Mouse (Mus musculus): ENCODE results near the gene Pts. TPM values are rescaled to one million over a fixed set of nuclear protein-coding genes. Genes with fewer than 3 reads are reported as not detected.

Gene Pts
- 83.2 TPM for polyA plus RNA-seq (2014; fragmentation: Illumina TruSeq; extraction: RNeasy Lipid Tissue Mini Kit (QIAGEN cat#74804); ENCODE audit: low read depth, low replicate concordance)

DNA sequence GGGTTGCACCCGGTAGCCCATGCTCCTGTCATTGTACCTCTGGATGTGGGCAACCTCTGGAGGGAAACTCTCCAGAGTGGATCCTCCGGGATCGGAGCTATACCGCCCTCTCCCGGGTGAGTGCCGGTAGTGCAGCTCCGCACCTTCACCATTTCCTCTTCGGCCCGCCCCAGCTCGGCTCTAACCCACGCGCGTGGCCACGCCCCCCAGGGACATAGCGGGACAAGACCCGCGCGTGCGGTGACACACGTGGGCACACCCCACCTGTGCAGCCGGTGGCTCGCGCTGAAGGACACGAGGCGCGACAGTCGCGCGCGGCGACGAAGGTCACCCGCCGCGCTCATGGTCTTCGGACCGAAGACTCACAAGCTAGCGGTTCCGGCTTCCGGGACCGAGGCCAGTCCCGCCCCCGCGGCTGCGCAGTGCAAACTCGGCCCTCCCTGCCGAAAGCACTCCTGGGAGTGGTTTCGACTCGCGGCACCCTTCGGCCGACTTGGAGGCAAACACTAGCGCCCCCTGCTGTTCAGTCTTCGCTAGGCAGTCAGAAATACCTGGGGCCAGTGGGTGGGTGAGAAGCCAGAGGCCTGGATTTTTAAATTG lies at the start of gene Pts:
TSS of gene Pts (minus strand) at position 432 of the 600 bp plus-strand sequence.

DNA sequence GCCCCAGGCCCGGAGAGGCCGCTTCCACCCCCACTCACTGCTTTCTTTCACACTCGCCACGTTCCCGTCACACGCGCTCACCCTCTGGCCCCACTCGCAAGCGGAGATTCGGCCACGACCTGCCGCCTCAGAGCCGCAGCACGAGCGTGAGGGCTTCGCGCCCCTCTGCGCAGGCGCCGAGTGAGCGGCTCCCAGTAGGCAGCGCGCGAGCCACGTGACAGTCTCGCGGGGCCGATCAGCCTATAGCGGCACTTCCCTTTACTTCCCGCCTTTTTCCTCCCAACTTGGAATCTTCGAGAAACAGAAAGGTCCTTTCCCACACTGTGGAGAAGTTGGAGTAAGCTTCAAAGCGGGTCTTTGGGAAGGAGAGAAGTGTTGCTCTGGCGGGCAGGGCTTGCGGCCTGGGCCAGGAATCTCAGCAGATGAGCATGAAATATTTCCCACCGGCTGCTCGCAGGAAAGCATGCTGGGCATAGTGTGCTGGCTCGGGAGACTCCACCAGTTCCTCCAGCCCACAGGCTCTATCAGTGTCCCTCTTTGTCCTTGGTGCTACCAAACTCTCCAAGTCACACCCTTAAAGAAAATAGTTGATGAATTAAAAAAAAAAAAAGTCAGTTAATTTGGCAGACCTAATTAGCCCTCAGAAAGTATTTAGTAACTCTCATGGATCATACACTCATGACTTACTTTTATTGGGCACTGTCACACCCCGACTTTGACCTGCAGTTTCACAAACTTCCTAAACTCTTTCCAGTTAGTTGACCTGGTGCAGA lies 32.8 kb upstream of the Pts start, which contains the start of gene Tex12:
TSS of gene Tex12 (minus strand) at position 181 of the 773 bp plus-strand sequence.

DNA sequence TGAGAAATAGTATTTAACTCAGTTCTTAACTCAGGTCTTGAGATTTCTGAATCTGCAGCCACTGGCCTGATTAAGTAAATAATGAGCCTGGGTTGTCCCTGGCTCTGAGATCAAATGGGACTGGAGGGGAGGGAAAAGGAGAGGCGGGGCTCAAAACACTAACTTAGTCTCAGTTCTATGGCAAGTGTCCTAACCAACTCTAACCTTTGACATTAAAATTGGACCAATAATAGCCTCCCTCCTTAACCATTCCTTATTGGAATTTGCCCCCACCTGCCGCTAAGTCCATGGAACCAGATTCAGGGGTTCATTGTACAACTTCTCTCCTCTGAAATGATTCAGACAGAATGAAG lies 26.5 kb upstream of the Pts start, which contains the start of gene Bco2:
TSS of gene Bco2 (minus strand) at position 88 of the 353 bp plus-strand sequence.

DNA sequence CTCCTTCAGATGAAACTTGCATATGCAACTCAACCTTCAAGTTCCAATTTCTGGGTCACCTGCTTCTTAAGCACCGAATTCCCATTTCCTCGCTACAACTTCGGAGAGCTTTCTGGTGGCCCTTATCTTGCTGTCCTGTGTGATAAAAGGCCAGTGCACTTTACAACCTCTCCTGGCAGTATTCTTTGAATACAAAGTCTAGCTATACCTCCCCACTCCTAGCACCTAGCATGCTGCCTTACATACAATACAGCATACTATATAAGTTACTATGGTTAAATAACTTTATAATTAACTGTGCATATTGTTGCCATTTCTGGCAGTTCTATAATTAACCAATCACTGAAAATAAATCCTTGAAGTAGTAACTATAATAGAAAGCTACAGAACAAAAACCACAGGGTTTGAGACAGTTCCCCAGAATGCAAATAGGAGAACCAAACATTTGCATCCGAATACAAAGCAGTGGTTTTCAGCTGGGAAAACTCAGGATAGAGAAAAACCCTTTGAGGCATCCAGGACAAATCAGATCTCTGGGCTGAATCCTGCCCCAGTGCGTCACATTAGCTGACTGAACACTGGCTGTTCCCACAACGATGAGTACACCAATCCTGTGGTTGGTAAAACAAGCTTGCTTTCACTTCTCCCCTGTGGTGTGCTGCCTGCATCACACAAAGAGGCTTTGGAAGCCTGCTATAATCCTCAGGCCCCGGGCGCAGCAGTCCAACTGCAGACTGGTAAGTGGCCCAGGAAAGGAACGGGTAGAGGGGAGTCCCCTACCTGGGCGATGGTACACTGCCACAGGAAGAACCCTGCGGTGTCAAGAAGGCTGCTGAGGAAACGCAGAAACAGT lies 25.9 kb upstream of the Pts start, which contains the start of gene Il18:
TSS of gene Il18 (plus strand) at position 587 of the 853 bp plus-strand sequence.

DNA sequence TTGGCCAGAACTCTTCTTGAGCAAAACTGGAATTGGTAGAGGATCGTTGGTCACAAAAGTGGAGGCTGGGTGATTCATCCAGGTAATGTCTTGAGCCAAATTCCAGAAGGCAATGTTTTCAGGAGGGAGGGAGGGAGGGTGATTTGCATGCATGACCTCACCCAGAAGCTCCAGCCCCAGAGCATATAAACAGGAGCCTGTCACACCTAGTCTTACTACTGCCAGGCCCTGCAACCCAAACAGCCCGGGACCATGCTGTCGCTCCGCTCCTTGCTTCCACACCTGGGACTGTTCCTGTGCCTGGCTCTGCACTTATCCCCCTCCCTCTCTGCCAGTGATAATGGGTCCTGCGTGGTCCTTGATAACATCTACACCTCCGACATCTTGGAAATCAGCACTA lies 34.2 kb downstream of the Pts start, which contains the start of gene Plet1:
TSS of gene Plet1 (plus strand) at position 215 of the 400 bp plus-strand sequence.

Other genes with a start within 250 kb of the Pts start
- 40.8 TPM for gene Rpl10-ps3, start 183.8 kb downstream of the Pts start, polyA plus RNA-seq (2014; fragmentation: Illumina TruSeq; extraction: RNeasy Lipid Tissue Mini Kit (QIAGEN cat#74804); ENCODE audit: low read depth, low replicate concordance)
- gene Plet1, start 34.2 kb downstream of the Pts start, polyA plus RNA-seq (2014; fragmentation: Illumina TruSeq; extraction: RNeasy Lipid Tissue Mini Kit (QIAGEN cat#74804); ENCODE audit: low read depth, low replicate concordance), result 0.97 TPM
- gene Il18, start 26.1 kb upstream of the Pts start, polyA plus RNA-seq (2014; fragmentation: Illumina TruSeq; extraction: RNeasy Lipid Tissue Mini Kit (QIAGEN cat#74804); ENCODE audit: low read depth, low replicate concordance), result 2.7 TPM
- gene Bco2, start 26.5 kb upstream of the Pts start, polyA plus RNA-seq (2014; fragmentation: Illumina TruSeq; extraction: RNeasy Lipid Tissue Mini Kit (QIAGEN cat#74804); ENCODE audit: low read depth, low replicate concordance), result 0.29 TPM
- not detected for gene Tex12, start 32.6 kb upstream of the Pts start, polyA plus RNA-seq (2014; fragmentation: Illumina TruSeq; extraction: RNeasy Lipid Tissue Mini Kit (QIAGEN cat#74804); ENCODE audit: low read depth, low replicate concordance)
- 841 TPM for gene Sdhd, start 75.1 kb upstream of the Pts start, polyA plus RNA-seq (2014; fragmentation: Illumina TruSeq; extraction: RNeasy Lipid Tissue Mini Kit (QIAGEN cat#74804); ENCODE audit: low read depth, low replicate concordance)
- 365 TPM for gene Timm8b, start 75.2 kb upstream of the Pts start, polyA plus RNA-seq (2014; fragmentation: Illumina TruSeq; extraction: RNeasy Lipid Tissue Mini Kit (QIAGEN cat#74804); ENCODE audit: low read depth, low replicate concordance)
- 2.1 TPM for gene Pih1d2, start 88.6 kb upstream of the Pts start, polyA plus RNA-seq (2014; fragmentation: Illumina TruSeq; extraction: RNeasy Lipid Tissue Mini Kit (QIAGEN cat#74804); ENCODE audit: low read depth, low replicate concordance)
- 10.0 TPM for gene Nkapd1, start 88.7 kb upstream of the Pts start, polyA plus RNA-seq (2014; fragmentation: Illumina TruSeq; extraction: RNeasy Lipid Tissue Mini Kit (QIAGEN cat#74804); ENCODE audit: low read depth, low replicate concordance)
- gene Dlat, start 131.1 kb upstream of the Pts start, polyA plus RNA-seq (2014; fragmentation: Illumina TruSeq; extraction: RNeasy Lipid Tissue Mini Kit (QIAGEN cat#74804); ENCODE audit: low read depth, low replicate concordance), result 316 TPM
- gene Dixdc1, start 210.8 kb upstream of the Pts start, polyA plus RNA-seq (2014; fragmentation: Illumina TruSeq; extraction: RNeasy Lipid Tissue Mini Kit (QIAGEN cat#74804); ENCODE audit: low read depth, low replicate concordance), result 4.7 TPM
- gene 2310030G06Rik, start 217.8 kb upstream of the Pts start, polyA plus RNA-seq (2014; fragmentation: Illumina TruSeq; extraction: RNeasy Lipid Tissue Mini Kit (QIAGEN cat#74804); ENCODE audit: low read depth, low replicate concordance), result 11.4 TPM
- 3,470 TPM for gene Cryab, start 222.6 kb upstream of the Pts start, polyA plus RNA-seq (2014; fragmentation: Illumina TruSeq; extraction: RNeasy Lipid Tissue Mini Kit (QIAGEN cat#74804); ENCODE audit: low read depth, low replicate concordance)
- 187 TPM for gene Hspb2, start 223.6 kb upstream of the Pts start, polyA plus RNA-seq (2014; fragmentation: Illumina TruSeq; extraction: RNeasy Lipid Tissue Mini Kit (QIAGEN cat#74804); ENCODE audit: low read depth, low replicate concordance)
- gene Fdxacb1, start 239.5 kb upstream of the Pts start, polyA plus RNA-seq (2014; fragmentation: Illumina TruSeq; extraction: RNeasy Lipid Tissue Mini Kit (QIAGEN cat#74804); ENCODE audit: low read depth, low replicate concordance), result 4.2 TPM
- gene Alg9, start 246.3 kb upstream of the Pts start, polyA plus RNA-seq (2014; fragmentation: Illumina TruSeq; extraction: RNeasy Lipid Tissue Mini Kit (QIAGEN cat#74804); ENCODE audit: low read depth, low replicate concordance), result 9.2 TPM
- 26.6 TPM for gene 1110032A03Rik, start 246.8 kb upstream of the Pts start, polyA plus RNA-seq (2014; fragmentation: Illumina TruSeq; extraction: RNeasy Lipid Tissue Mini Kit (QIAGEN cat#74804); ENCODE audit: low read depth, low replicate concordance)

Measured in heart, adult 10 weeks (tissue).